Mouse (Mus musculus): ENCODE data around the gene Usp43.

DNA sequence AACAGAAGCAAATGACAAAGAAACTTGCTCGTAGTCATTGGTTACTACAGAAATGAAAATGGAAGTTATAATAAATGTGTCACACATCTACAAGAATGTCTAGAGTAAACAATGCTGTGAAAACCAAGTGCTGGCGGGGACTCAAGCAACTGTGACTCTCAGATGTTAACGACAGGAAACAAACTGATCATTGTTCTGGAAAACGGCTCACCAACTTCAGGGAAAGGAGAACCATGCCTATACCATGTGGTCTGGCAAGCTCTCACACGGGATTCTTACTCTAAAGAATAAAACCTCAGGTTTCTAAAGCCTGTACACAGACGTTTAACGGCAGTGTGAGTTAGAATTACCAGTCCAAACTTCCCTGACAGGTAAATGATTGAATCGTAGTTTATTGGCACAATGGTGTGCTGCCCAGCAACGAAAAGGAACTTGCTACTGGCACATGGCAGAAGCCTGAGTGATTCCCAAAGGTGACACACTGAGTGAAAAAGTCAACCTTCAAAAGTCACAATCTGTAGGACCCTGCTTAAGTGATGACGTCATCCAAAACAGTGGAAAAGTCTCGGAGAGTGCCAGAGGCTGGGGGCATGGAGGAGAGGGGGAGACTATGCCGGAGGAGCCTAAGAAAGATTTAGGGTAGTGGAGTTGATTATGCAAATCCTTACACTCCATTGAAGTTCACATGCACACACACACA is 93.4 kb downstream of the Usp43 start:
- TF ChIP-seq CTCF (IDR thresholded peaks at IDR 0.05; ENCODE audit: borderline replicate concordance, control insufficient read depth, extremely low read depth, insufficient read depth, low read length, poor library complexity) (no peak), POLR2A (IDR thresholded peaks at IDR 0.05; ENCODE audit: control insufficient read depth, extremely low read depth, insufficient read depth, low read length, poor library complexity) (no peak)
